Mouse (Mus musculus) cerebellum, adult 9-11 months (tissue): ENCODE data around the gene Bmp6.

Experiments used
- DNase-seq: peaks from one replicate; pipeline ENCODE4 v3.0.0; 2022

Bmp6 gene

DNA sequence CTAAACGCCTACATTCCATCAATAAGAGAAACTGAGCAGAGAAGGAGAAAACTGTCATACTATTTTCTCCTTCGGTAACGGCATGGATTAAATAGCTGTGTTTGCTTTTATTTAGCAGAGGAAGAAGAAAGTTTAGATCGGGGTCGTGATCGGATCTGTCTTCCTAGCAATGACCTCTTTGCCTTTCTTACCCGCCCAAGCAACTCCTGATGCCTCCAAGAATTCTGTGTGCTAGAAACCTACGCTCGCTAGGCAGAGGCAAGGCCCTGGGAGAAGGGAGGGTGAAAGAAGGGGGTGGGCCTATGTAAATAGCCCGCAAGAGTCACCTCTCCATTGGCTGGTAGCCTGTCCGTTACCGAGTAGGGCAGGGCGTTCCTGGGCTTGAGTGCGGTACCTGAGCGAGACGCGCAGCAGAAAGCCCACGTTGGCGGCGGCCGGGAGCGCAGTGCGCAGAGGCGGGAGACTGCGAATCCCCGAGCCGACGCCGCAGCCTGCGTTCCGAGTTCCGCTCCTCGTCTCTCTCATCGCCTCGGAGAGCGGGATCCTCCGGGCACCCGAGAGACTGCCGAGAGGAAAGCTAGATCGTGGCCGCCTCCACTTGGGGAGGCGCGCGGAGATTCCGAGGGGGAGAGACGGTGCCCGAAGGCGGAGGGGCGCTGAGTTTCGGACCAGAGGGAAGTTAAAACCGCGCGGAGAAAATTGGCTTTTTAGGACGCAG lies at the start of gene Bmp6:
Gene Bmp6 (plus strand): TSS at position 395 of the 718 bp plus-strand sequence.
- DNase-seq: peak; percentile 38

DNA sequence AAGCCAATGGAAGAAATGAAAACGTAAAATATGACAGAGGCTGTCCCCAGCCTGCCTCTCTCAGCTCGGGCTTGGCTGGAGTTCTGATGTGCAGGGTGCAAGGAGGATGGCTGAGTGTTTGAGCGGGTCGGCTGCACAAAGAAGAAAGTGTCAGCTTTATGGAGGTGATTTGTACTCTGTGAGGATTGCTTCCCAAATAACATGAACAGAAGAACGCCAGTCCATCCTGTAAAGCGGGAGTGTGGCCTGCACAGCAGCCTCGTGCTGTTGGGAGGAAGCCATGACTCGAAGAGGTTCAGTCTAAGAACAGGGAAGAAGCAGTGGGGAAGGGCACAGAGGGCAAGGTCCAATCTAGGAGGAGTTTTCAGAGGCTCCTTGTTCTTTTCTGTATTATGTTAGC lies 48.7 kb upstream of the Bmp6 start:
- DNase-seq: no peak

DNA sequence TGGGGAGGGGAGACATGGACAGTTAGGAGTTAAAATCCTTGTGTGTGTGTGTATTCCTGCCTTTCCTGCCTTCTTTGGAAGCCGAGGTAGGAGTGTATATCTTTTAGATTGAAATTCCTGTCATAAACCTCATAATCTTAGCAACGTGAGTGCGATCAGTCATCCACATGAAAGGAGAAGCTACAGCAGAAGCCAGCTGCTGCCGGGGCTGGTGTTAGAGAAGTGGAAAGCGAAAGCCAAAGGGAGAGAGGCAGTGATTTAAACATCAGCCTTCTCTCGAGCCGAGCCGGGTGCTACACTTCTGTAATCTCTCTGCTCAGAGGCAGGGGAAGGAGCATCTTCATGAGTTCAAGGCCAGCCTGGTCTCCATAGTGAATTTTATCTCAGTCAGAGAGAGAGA lies 48.3 kb upstream of the Bmp6 start:
- no peak for DNase-seq

DNA sequence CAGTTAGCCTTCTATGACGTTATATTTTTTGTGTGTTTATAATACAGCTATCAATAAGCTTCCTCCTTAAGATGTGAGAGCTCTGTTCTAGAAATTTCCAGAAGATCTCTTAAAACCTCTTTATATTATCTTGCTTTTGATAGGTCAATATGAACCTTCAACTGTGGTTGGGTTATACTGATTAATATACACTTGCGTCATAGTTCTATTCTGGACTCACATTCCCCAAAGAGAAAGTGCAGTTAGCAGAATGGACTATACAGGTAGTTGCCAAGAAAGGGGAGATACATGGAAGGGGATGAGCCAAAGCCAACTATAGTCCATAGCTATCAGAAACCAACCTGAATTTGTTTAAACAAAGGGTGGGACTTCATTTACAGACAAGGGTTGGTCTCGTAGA lies 33.8 kb upstream of the Bmp6 start:
- no peak for DNase-seq

DNA sequence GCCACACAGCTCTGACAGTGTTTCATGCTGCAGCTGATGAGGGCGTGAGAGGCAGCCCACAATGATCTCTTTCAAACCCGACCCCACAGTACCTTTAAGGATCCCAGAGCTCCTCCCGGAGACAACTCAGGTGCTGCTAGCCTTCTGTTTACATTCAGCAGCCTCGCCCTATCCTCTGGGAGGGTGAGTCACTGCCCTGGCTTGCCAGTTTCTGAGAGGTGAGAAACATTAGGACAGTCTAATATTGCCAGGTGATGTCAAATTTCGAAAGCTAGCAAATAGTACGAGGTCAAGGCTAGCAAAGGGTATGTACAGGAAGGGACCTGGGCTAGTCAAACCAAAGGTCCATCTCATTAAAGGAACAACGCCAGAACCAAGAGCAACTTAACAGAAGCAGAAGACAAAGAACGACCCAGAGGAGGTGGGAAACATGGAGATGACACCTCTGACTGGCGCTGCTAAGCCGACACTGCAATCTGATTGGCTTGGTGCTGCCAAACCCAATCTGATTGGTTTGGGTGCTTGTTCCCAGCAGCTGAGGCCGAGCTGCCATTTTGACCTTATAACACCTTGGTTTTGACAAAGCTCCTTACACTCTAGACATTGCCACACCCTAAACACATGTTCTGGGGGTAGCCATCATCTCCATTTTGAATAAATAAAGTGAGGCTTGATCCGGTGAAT lies 32.4 kb upstream of the Bmp6 start:
- DNase-seq: no peak

DNA sequence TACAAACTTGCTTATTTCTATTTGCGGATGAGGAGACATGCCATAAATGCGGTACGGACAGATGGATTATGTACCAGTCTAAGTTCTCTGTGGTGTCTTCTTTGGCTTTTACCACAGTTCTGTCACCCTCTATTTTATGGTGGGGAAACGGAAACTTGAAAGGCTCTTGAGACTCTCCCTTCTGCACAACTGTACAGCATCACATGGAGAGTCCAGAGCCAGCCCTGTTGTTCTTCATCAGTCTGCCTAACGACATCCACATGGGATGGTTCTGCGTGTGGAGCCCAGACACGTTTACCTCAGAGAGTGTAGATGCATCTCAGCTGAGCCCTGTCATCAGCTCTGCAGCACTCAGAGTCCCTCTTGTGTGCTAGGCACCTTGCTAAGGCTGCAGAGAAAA lies 30.3 kb upstream of the Bmp6 start:
- DNase-seq: no peak

DNA sequence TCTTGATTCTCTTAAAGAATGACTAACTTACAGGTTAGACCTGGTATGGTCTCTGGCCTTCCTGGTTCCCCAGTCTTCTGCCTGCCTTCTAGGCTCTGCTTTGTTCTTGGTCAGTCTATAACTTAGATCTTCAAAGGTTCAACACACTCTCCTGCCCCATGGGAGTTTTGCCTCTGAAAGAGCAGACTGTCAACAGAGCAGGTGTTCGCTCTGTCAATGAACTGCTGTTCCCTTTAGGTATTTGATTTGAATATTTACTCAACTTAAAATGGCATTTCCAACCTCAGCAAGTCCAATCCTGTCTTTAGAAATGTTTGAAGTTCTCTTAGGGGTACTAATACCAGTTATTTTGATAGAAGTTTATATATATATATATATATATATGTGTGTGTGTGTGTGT lies 26.5 kb upstream of the Bmp6 start:
- DNase-seq: no peak

DNA sequence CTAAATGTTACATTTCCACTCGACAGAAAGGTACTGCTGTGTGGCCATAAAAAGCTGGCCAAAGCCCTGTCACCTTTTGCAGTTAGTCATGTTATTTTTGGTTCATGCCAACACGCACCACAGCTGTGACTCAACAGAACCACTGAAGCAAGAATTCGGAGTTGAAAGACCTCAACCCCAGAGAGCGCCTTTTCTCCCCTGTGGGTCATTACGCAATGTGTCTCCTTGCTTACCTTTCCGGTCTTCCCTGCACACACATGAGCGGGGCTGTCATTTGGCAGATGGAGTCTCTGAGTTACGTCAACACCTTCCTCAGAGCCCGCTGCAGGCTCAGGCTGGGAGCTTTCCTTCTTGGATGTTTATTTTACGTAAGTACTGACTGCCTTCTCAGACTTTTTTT lies 24.6 kb upstream of the Bmp6 start:
- no peak for DNase-seq

DNA sequence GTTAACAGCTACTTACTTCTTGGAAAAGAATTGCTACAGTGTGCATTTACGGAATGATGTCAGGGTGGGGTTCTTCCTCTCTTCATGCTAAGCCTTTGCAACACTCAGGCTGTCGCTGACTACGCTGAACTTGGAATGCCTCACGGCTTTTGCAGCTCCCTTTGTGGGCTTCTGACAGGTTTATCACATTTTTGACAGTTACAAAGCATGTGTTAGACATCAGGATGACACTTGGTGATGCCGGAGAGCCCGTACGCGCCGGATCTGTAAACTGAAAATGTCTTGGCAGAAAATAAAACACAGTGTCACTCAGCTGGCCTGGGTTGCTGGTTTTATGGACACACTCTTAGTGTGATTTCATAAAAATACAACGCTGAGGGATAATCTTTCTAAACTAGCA lies 20.5 kb upstream of the Bmp6 start:
- no peak for DNase-seq

DNA sequence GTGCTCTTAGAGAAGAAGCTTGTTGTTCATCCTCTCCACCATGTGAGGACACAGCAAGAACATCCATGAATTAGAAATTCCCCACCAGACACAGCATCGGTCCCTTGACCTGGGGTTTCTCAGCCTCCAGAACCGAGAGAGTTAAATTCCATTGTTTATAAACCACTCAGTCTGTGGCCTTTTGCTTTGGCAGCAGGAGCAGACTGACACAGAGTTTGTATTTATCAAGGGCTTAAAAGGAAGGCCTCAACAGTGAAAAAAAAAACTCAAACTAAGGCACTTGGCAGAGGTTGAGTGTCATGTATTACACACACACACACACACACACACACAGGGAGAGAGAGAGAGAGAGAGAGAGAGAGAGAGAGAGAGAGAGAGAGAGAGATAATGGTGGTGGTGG lies 17.5 kb upstream of the Bmp6 start:
- no peak for DNase-seq

DNA sequence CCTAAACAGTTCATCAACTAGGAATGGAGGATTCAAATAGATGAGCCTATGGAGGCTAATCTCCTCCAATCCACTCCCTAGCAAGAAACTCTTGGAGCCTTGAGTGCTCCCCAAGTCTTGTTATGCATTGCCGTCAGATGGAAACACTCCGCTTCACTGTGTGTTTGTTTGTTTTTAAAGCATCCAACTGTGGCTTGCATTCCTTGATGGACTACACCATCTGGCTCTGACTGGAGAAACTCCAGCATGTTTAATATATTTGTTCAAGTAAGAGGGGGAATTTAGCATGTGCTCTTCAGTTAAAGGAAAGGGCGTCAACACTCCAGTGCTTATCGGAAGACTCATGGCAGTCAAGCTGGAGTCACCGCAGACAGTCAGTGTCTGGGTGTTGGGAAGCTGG lies 11.4 kb upstream of the Bmp6 start:
- DNase-seq: no peak

DNA sequence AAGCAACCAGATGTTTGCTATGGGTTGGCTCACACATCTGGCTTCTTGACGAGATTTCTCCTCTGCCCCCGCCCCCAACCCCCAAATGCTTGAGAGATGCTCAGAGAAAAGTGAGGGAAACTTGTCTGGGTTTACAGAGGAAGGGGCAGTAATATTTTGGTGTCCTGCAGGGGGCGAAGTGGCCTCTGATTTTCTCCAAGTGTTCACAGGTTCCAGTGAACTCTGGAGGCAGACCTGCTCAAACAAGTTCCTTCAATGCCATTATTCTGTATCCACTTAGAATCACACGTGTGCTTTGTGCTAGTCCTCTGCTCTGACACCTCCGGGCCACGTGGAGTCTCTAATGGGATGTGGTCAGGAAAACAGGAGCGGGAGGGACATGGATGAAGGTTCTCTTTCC lies 2.3 kb upstream of the Bmp6 start:
- DNase-seq: peak; percentile 13

DNA sequence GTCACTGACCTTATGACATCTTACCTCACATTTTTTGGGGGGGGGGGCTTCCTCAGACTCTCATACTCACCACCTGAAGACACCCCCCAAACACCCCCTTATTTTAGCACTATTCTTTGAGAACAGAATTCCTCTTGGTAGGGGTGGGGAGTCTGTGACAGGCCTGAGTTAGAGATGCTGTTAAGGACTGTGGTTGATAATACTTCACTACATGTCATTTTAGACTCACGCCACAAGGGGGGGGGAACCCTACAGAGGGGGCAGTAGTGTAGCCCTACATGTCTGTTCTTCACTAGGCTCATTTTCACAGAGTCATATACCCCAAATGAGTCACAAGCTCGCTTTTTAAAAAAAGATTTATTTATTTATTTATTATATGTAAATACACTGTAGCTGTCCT lies 1.7 kb upstream of the Bmp6 start:
- no peak for DNase-seq

DNA sequence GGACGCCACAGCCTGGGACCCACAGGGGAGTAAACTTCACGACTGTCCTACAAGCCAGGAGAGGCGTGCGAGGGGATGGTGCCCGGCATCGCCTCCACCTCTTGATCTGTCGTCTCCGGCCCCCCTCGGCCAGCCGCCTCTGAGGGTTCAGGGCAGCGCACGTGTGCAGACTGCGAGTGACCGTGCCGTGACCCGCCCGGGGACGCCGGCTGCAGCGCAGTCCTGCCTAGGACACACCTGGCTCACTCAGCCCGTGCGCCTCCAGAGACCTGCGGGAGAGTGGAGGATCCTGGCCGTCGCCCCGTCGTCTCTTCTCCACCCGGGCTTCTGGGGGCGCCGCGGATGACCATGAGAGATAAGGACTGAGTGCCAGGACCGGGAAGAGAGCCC lies 519 bp downstream of the Bmp6 start:
- DNase-seq: no peak

DNA sequence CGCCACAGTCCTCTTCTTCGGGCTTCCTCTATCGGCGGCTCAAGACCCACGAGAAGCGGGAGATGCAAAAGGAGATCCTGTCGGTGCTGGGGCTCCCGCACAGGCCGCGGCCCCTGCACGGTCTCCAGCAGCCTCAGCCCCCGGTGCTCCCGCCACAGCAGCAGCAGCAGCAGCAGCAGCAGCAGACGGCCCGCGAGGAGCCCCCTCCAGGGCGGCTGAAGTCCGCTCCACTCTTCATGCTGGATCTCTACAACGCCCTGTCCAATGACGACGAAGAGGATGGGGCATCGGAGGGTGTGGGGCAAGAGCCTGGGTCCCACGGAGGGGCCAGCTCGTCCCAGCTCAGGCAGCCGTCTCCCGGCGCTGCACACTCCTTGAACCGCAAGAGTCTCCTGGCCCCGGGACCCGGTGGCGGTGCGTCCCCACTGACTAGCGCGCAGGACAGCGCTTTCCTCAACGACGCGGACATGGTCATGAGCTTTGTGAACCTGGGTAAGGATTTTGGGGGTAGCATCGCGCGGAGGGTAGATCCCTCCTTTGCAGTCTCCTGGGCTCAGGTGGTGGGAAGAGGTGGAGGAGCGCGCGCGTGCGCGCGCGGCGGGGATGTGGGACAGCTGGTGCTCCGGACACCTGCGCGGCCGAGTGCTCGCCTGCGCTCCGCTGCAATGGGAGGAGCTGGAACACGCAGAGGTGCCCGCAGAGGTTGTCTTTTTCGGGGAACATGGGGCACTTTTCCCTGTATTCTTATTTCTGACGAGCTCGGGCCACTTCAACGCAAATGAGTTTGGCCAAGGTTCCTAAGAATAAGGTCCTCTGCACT lies 1.4 kb downstream of the Bmp6 start:
- no peak for DNase-seq

DNA sequence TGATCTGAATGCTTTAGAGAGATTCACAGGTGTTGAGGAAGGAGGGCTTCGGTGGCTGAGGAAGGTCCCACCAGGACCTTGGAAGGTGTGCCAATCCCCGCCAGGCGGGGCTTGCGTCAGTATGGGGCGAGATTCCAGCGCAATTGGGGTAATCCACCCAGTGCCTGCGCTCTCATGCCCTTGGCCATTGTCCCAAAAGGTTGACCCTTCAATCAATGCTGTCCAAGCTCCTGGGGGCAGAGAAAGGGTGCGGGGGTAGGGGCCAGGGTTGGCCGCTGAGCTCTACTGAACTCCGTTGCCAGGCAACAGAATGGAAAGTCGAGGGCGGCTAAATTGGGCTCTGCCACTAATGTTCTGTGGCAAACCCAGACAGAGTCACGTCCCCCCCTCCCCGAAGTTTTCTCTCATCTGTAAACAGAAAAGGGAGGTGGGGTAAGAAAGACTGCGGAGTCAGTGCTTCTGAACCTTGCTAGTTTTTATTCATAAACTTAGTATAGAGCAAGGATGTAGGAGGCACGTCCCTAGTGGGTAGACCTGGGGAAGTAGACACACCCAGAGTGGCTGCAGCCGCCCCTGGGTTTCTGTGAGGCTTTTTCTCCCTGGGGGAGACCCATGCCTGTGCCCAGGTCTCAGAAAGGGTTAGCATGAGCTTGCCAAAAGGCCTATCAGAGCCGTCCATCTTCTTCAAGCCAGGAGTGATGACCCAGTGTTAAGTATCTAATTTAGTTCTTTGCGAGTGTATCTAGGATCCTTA lies 2.3 kb downstream of the Bmp6 start:
- peak; percentile 3 for DNase-seq

DNA sequence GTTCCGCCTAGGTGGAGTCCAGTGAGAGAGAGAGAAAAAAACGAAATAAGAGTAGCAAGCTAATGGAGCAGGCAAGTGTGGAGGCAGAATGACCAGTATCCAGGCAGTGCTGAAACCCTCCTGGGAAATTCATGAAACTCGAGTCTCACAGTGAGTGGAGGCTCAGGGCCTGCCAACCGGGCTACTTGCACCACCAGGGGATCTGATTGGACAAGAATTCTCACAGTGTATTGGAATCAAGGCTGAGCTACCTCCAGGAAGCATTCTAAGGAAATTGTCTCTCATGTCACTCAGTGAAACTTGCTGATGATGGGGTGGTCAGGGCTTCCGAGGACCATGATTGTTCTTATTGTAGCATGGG lies 2.8 kb downstream of the Bmp6 start:
- peak; percentile 7 for DNase-seq

DNA sequence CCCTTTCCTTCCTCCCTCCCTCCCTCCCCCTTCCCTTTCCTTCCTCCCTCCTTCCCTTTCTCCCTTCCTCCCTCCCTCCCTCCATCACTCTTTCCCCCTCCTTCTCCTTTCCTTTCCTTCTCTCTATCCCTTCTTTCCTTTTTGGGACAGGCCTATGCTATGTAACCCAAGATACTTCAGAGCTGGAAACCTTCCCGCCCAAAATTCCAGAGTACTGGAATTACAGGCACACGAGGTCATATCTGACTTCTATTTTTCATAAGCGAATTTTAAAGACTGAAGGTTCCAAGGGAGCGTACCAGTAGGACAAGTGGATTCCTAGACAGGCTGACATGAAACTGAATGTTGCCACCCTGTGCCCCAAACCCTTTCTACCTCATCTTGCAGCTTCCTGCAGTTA lies 4.1 kb downstream of the Bmp6 start:
- DNase-seq: no peak

DNA sequence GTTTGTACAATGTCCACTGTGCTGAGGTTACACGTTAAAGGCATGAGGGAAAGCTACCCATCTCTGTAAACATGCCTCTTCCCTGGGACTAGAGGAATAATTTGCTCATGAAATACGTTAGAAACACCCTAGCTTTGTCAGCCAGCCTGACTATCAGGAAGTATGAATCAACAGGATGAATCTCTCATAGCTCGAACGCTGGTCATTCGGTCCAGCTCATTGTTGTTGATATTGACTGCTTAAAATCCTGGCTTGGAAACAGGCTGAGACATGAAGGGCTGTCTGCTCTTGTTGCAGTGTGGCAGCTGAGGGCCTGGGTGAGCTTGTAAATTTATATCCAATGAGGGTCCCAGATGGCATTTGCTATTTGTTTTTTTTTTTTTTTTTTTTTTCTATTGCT lies 4.9 kb downstream of the Bmp6 start:
- DNase-seq: no peak

DNA sequence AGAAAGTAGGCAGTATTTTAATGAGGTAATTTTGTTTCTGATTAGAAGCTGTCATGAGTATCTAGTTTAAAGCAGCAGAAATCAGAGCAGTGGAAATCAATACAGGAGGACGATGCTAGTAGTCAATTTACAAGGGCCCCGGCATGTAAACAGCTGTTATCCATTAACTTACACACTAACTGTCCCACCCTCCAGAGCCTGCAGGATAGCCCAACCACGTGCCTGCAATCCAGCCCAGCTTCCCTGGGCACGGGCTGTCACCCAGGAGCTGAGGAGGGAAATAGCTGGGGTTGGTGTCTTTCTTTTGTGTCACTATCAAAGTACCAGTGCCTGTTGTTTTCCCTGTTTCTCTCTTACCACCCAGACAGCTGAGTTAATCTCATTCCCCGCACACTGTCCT lies 7.1 kb downstream of the Bmp6 start:
- DNase-seq: no peak

DNA sequence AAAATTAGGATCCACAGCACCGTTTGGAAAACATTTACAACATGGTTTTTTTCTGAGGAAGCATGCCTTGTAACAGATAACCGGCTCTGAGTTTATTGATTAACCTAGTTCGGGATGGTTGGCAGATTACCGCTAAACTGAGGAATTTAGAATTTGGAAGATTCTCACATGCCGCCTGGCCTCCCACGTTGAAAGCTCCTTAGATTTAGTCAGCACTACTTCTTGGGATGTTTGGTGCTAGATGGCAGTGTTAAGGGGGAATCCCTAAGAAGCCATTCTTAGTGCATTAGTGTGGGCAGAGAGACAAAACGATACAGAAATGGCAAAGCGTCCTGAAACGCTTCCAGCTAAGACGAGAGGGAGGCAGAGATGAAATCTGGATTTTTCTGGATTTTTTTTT lies 8.1 kb downstream of the Bmp6 start:
- no peak for DNase-seq

DNA sequence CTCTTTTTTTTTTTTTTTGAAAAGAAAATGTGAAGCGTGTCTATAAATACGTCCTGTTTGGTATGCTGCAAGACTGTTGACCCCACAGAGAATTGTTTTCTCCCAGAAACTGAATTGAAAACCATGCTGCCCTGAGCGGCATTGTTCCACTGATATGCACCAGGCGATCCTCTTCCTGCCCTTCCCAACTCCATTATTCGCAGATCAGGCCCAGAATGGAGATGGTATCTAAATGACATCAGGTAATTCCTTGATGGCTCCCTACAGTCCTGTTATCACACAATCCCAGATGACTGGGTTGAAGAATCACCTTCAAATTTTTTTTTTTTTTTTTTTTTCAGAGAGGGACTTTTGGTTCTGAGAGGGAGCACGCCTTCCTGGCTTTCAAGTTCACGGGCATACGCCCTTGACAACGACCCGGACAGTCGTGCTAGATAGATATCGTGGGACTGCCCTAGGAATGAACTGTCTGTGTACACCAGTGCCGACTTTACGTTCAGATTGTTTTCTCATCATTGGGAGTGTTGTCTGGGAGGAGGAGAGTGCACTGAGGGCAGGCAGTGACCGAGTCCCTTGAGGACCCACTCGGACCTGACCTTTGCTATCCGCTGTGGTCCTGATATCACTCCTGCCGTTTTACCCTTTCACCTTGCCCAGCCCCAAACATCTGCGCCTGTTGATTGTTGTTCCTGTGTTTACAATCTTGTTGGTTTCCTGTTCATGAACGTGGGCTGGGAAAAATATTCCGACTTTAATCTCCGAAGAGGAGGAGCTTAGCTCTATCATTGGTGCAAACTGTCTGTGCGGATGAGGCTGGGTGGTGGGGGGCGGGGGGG lies 8.7 kb downstream of the Bmp6 start:
- DNase-seq: no peak

DNA sequence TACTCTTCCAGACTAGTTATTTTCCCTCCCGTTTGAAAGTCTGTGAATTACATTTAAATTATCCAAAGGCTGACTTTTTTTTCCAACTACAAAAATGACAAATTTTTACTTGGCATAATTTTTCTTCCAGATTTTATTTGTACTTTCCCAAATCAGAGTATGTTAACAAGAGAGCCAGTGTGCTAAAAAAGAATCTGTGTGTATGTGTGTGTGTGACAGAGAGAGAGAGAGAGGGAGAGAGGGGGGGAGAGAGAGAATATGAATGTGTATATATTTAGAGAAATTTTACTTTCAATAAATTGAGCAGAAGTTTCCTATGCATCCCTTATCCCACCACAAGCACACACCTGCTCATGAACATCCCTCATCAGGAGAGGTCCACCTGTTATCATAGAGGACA lies 9.4 kb downstream of the Bmp6 start:
- DNase-seq: no peak
